Mouse (Mus musculus) lung, postnatal 36 days (tissue): ENCODE measurements at regions not wholly inside any gene's neighbourhood (a gene's known extent, or its start where the extent isn't known, plus 50 kb on each side); places are given as distances from the start of the nearest gene placed in this dataset.

Experiments used
- DNase-seq: peaks from one replicate; pipeline ENCODE4 v3.0.0; 2022; ENCODE audit warnings: mixed read lengths

- no peak for DNase-seq
These were observed 78.4 kb upstream of the Nav3 start for GRCm38 (mm10) chr10:110534387-110534786.

GRCm38 (mm10) chr10:110542712-110543111, 86.7 kb upstream of the Nav3 start:
- DNase-seq, result no peak

- DNase-seq, result no peak
These were observed 92.4 kb upstream of the Nav3 start for GRCm38 (mm10) chr10:110548391-110548790.

GRCm38 (mm10) chr10:110553954-110554353, 98.0 kb upstream of the Nav3 start:
- DNase-seq, result no peak

- DNase-seq, result no peak
These were observed 100.4 kb upstream of the Nav3 start for GRCm38 (mm10) chr10:110556326-110556883.

GRCm38 (mm10) chr10:110563057-110563456, 107.1 kb upstream of the Nav3 start:
- no peak for DNase-seq

- no peak for DNase-seq
These were observed 107.6 kb upstream of the Nav3 start for GRCm38 (mm10) chr10:110563571-110563970.

GRCm38 (mm10) chr10:110566260-110567050, 110.5 kb upstream of the Nav3 start:
- DNase-seq, result no peak

- DNase-seq, result no peak
These were observed 114.5 kb upstream of the Nav3 start for GRCm38 (mm10) chr10:110570465-110570864.

- DNase-seq, result no peak
These were observed 115.2 kb upstream of the Nav3 start for GRCm38 (mm10) chr10:110571179-110571578.

GRCm38 (mm10) chr10:110573530-110573929, 117.5 kb upstream of the Nav3 start:
- DNase-seq, result no peak

- peak; percentile 7 for DNase-seq
These were observed 130.0 kb upstream of the Nav3 start for GRCm38 (mm10) chr10:110586029-110586428.

GRCm38 (mm10) chr10:110586507-110586906, 130.5 kb upstream of the Nav3 start:
- DNase-seq, result no peak

GRCm38 (mm10) chr10:110587529-110587928, 131.5 kb upstream of the Nav3 start:
- no peak for DNase-seq

- DNase-seq, result no peak
These were observed 144.4 kb upstream of the Nav3 start for GRCm38 (mm10) chr10:110600352-110600853.

- no peak for DNase-seq
These were observed 134.9 kb upstream of the E2f7 start for GRCm38 (mm10) chr10:110610336-110610735.

- no peak for DNase-seq
These were observed 128.2 kb upstream of the E2f7 start for GRCm38 (mm10) chr10:110617004-110617403.

GRCm38 (mm10) chr10:110619193-110619592, 126.0 kb upstream of the E2f7 start:
- DNase-seq, result no peak

- DNase-seq, result no peak
These were observed 119.6 kb upstream of the E2f7 start for GRCm38 (mm10) chr10:110625644-110626043.

GRCm38 (mm10) chr10:110640406-110640805, 104.8 kb upstream of the E2f7 start:
- no peak for DNase-seq

GRCm38 (mm10) chr10:110642065-110642690, 103.1 kb upstream of the E2f7 start:
- DNase-seq, result no peak

- DNase-seq, result no peak
These were observed 97.6 kb upstream of the E2f7 start for GRCm38 (mm10) chr10:110647603-110648002.

GRCm38 (mm10) chr10:110650107-110650506, 95.1 kb upstream of the E2f7 start:
- peak; percentile 1 for DNase-seq

GRCm38 (mm10) chr10:110650851-110651250, 94.4 kb upstream of the E2f7 start:
- no peak for DNase-seq
